Mouse (Mus musculus): ENCODE results near the gene Alg5.

GRCm38 (mm10) chr3:54718947-54719346 is 16.4 kb upstream of the Alg5 start:
- TF ChIP-seq CTCF (IDR thresholded peaks at IDR 0.05) (no peak), EP300 (IDR thresholded peaks at IDR 0.05) (no peak)

All from lung, postnatal 0 days (tissue).